Mouse (Mus musculus): ENCODE results near the gene Cinp. TPM values are rescaled to one million over a fixed set of nuclear protein-coding genes. Genes with fewer than 3 reads are reported as not detected.
"Not testable (repeated sequence)": the region's sequence is repeated elsewhere in the genome, so short reads cannot be mapped to it uniquely, and the experiment has no call there.

Cinp gene
- polyA plus RNA-seq, 1 experiment from 2014 or later: 85.0 TPM

- Histone ChIP-seq H3K4me2 (ENCODE audit: low read length) (no peak overlapping the region), H3K9me3 (ENCODE audit: control insufficient read depth, low read length) (no peaks in the 10 kb centered on the region), H3K9ac (ENCODE audit: low read length) (no peak overlapping the region), H3K4me3 (ENCODE audit: low read depth, low read length) (no peak overlapping the region), H3K27ac (ENCODE audit: low read depth) (no peak overlapping the region), H3K36me3 (ENCODE audit: control insufficient read depth, insufficient read depth, low read length) (peaks cover 90% of the 10 kb centered on the region), H3K27me3 (replicated peaks; ENCODE audit: control insufficient read depth, insufficient read depth, low read length) (no peaks in the 10 kb centered on the region), H3K4me1 (replicated peaks; ENCODE audit: control insufficient read depth, insufficient read depth, low read length) (no peaks in the 10 kb centered on the region)
- ATAC-seq (replicated peaks; ENCODE audit: low FRiP score, low TSS enrichment, low read depth) (no peak), DNase-seq (ENCODE audit: low spot score) (no peak)
- 86% methylated on average over 5 of the region's 5 CpGs for WGBS
Measured at GRCm38 (mm10) chr12:110871247-110871646, 17.7 kb downstream of the Cinp start.

GRCm38 (mm10) chr12:110870107-110870506 is 18.8 kb downstream of the Cinp start:
- no peaks in the 10 kb centered on the region for H3K4me1 ChIP-seq (replicated peaks; ENCODE audit: control insufficient read depth, insufficient read depth, low read length)
- 89% methylated on average over 4 of the region's 4 CpGs for WGBS
- no peak for DNase-seq (ENCODE audit: low spot score)
- no peaks in the 10 kb centered on the region for H3K9me3 ChIP-seq (ENCODE audit: control insufficient read depth, low read length)
- ATAC-seq (replicated peaks; ENCODE audit: low FRiP score, low TSS enrichment, low read depth): no peak
- H3K9ac ChIP-seq (ENCODE audit: low read length): no peak overlapping the region
- no peak overlapping the region for H3K27ac ChIP-seq (ENCODE audit: low read depth)
- no peak overlapping the region for H3K4me2 ChIP-seq (ENCODE audit: low read length)
- H3K27me3 ChIP-seq (replicated peaks; ENCODE audit: control insufficient read depth, insufficient read depth, low read length): no peaks in the 10 kb centered on the region
- H3K4me3 ChIP-seq (ENCODE audit: low read depth, low read length): no peak overlapping the region
- peaks cover 88% of the 10 kb centered on the region for H3K36me3 ChIP-seq (ENCODE audit: control insufficient read depth, insufficient read depth, low read length)

GRCm38 (mm10) chr12:110865989-110866388 is 23.0 kb downstream of the Cinp start:
- 92% methylated on average over 10 of the region's 10 CpGs for WGBS
- no peak for ATAC-seq (replicated peaks; ENCODE audit: low FRiP score, low TSS enrichment, low read depth)
- DNase-seq (ENCODE audit: low spot score): no peak
- no peaks in the 10 kb centered on the region for H3K9me3 ChIP-seq (ENCODE audit: control insufficient read depth, low read length)
- no peak overlapping the region for H3K9ac ChIP-seq (ENCODE audit: low read length)
- peaks cover 74% of the 10 kb centered on the region for H3K36me3 ChIP-seq (ENCODE audit: control insufficient read depth, insufficient read depth, low read length)
- H3K4me2 ChIP-seq (ENCODE audit: low read length): no peak overlapping the region
- no peak overlapping the region for H3K27ac ChIP-seq (ENCODE audit: low read depth)
- H3K4me1 ChIP-seq (replicated peaks; ENCODE audit: control insufficient read depth, insufficient read depth, low read length): no peaks in the 10 kb centered on the region
- no peak overlapping the region for H3K4me3 ChIP-seq (ENCODE audit: low read depth, low read length)
- H3K27me3 ChIP-seq (replicated peaks; ENCODE audit: control insufficient read depth, insufficient read depth, low read length): no peaks in the 10 kb centered on the region

- Histone ChIP-seq H3K4me3 (ENCODE audit: low read depth, low read length) (no peak overlapping the region), H3K9ac (ENCODE audit: low read length) (no peak overlapping the region), H3K4me2 (ENCODE audit: low read length) (no peak overlapping the region), H3K9me3 (ENCODE audit: control insufficient read depth, low read length) (no peaks in the 10 kb centered on the region), H3K27me3 (replicated peaks; ENCODE audit: control insufficient read depth, insufficient read depth, low read length) (no peaks in the 10 kb centered on the region), H3K27ac (ENCODE audit: low read depth) (no peak overlapping the region), H3K36me3 (ENCODE audit: control insufficient read depth, insufficient read depth, low read length) (peaks cover 74% of the 10 kb centered on the region), H3K4me1 (replicated peaks; ENCODE audit: control insufficient read depth, insufficient read depth, low read length) (no peaks in the 10 kb centered on the region)
- ATAC-seq (replicated peaks; ENCODE audit: low FRiP score, low TSS enrichment, low read depth): no peak
- no peak for DNase-seq (ENCODE audit: low spot score)
- 71% methylated on average over 6 of the region's 6 CpGs for WGBS
Measured at GRCm38 (mm10) chr12:110865571-110865970, 23.4 kb downstream of the Cinp start.

GRCm38 (mm10) chr12:110864008-110864407 is 24.9 kb downstream of the Cinp start:
- H3K27ac ChIP-seq (ENCODE audit: low read depth): no peak overlapping the region
- no peaks in the 10 kb centered on the region for H3K27me3 ChIP-seq (replicated peaks; ENCODE audit: control insufficient read depth, insufficient read depth, low read length)
- DNase-seq (ENCODE audit: low spot score) (no peak), ATAC-seq (replicated peaks; ENCODE audit: low FRiP score, low TSS enrichment, low read depth) (no peak)
- H3K4me2 ChIP-seq (ENCODE audit: low read length): no peak overlapping the region
- H3K36me3 ChIP-seq (ENCODE audit: control insufficient read depth, insufficient read depth, low read length): peaks cover 64% of the 10 kb centered on the region
- WGBS: 92% methylated on average over 6 of the region's 6 CpGs
- H3K9ac ChIP-seq (ENCODE audit: low read length): no peak overlapping the region
- H3K9me3 ChIP-seq (ENCODE audit: control insufficient read depth, low read length): no peaks in the 10 kb centered on the region
- no peak overlapping the region for H3K4me3 ChIP-seq (ENCODE audit: low read depth, low read length)
- no peaks in the 10 kb centered on the region for H3K4me1 ChIP-seq (replicated peaks; ENCODE audit: control insufficient read depth, insufficient read depth, low read length)

GRCm38 (mm10) chr12:110861256-110861655 is 27.7 kb downstream of the Cinp start:
- Histone ChIP-seq H3K9ac (ENCODE audit: low read length) (no peak overlapping the region), H3K9me3 (ENCODE audit: control insufficient read depth, low read length) (no peaks in the 10 kb centered on the region), H3K4me1 (replicated peaks; ENCODE audit: control insufficient read depth, insufficient read depth, low read length) (no peaks in the 10 kb centered on the region), H3K4me2 (ENCODE audit: low read length) (no peak overlapping the region), H3K36me3 (ENCODE audit: control insufficient read depth, insufficient read depth, low read length) (peaks cover 45% of the 10 kb centered on the region), H3K27ac (ENCODE audit: low read depth) (no peak overlapping the region), H3K4me3 (ENCODE audit: low read depth, low read length) (no peak overlapping the region), H3K27me3 (replicated peaks; ENCODE audit: control insufficient read depth, insufficient read depth, low read length) (no peaks in the 10 kb centered on the region)
- ATAC-seq (replicated peaks; ENCODE audit: low FRiP score, low TSS enrichment, low read depth): no peak
- DNase-seq (ENCODE audit: low spot score): no peak
- 46% methylated on average over 7 of the region's 7 CpGs for WGBS

GRCm38 (mm10) chr12:110860293-110860692 is 28.7 kb downstream of the Cinp start:
- Histone ChIP-seq H3K4me3 (ENCODE audit: low read depth, low read length) (no peak overlapping the region), H3K27ac (ENCODE audit: low read depth) (no peak overlapping the region), H3K9me3 (ENCODE audit: control insufficient read depth, low read length) (no peaks in the 10 kb centered on the region), H3K4me2 (ENCODE audit: low read length) (no peak overlapping the region), H3K27me3 (replicated peaks; ENCODE audit: control insufficient read depth, insufficient read depth, low read length) (no peaks in the 10 kb centered on the region), H3K9ac (ENCODE audit: low read length) (no peak overlapping the region), H3K4me1 (replicated peaks; ENCODE audit: control insufficient read depth, insufficient read depth, low read length) (no peaks in the 10 kb centered on the region), H3K36me3 (ENCODE audit: control insufficient read depth, insufficient read depth, low read length) (peaks cover 47% of the 10 kb centered on the region)
- DNase-seq (ENCODE audit: low spot score): no peak
- ATAC-seq (replicated peaks; ENCODE audit: low FRiP score, low TSS enrichment, low read depth): no peak

- 88% methylated on average over 15 of the region's 15 CpGs for WGBS
- not testable (repeated sequence) for H3K9ac ChIP-seq (ENCODE audit: low read length); H3K4me2 ChIP-seq (ENCODE audit: low read length); H3K27ac ChIP-seq (ENCODE audit: low read depth); H3K4me3 ChIP-seq (ENCODE audit: low read depth, low read length); ATAC-seq (replicated peaks; ENCODE audit: low FRiP score, low TSS enrichment, low read depth); DNase-seq (ENCODE audit: low spot score); H3K9me3 ChIP-seq (ENCODE audit: control insufficient read depth, low read length); H3K4me1 ChIP-seq (replicated peaks; ENCODE audit: control insufficient read depth, insufficient read depth, low read length); H3K27me3 ChIP-seq (replicated peaks; ENCODE audit: control insufficient read depth, insufficient read depth, low read length)
- peaks cover 39% of the 10 kb centered on the region for H3K36me3 ChIP-seq (ENCODE audit: control insufficient read depth, insufficient read depth, low read length)
Measured at GRCm38 (mm10) chr12:110858681-110859080, 30.3 kb downstream of the Cinp start.

GRCm38 (mm10) chr12:110857196-110857595 is 31.7 kb downstream of the Cinp start:
- no peak for ATAC-seq (replicated peaks; ENCODE audit: low FRiP score, low TSS enrichment, low read depth)
- 82% methylated on average over 7 of the region's 7 CpGs for WGBS
- Histone ChIP-seq H3K36me3 (ENCODE audit: control insufficient read depth, insufficient read depth, low read length) (peaks cover 35% of the 10 kb centered on the region), H3K4me2 (ENCODE audit: low read length) (no peak overlapping the region), H3K27me3 (replicated peaks; ENCODE audit: control insufficient read depth, insufficient read depth, low read length) (no peaks in the 10 kb centered on the region), H3K9me3 (ENCODE audit: control insufficient read depth, low read length) (no peaks in the 10 kb centered on the region), H3K4me3 (ENCODE audit: low read depth, low read length) (no peak overlapping the region), H3K27ac (ENCODE audit: low read depth) (no peak overlapping the region), H3K9ac (ENCODE audit: low read length) (no peak overlapping the region), H3K4me1 (replicated peaks; ENCODE audit: control insufficient read depth, insufficient read depth, low read length) (no peaks in the 10 kb centered on the region)
- DNase-seq (ENCODE audit: low spot score): no peak

All from intestine, embryonic 14.5 days (tissue).